Mouse (Mus musculus): ENCODE measurements at regions not wholly inside any gene's neighbourhood (a gene's known extent, or its start where the extent isn't known, plus 50 kb on each side); places are given as distances from the start of the nearest gene placed in this dataset.

DNA sequence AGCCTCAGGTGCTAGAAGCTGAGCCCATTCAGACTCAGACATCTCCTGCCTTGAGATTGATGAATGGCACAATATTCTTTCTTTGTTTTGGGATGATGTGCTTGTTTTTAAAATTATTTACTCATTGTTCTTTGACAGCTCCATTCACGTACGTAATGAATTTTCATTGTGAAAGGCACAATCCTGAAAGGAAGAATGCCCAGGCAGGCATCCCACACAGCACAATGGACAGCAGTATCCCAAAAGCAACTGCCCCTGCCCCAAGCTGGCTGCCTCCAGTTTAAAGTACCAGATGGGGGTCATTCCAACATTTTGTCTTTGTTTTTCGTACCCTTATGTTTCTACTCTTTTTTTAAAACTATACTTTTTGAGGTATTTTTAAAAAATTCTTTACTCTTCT is 210.9 kb upstream of the St8sia2 start:
- H3K9me3 ChIP-seq, result no peaks in the 10 kb centered on the region
- H3K4me3 ChIP-seq, result no peak overlapping the region
- H3K27me3 ChIP-seq, result no peaks in the 10 kb centered on the region
- WGBS, result 78% methylated on average over 3 of the region's 3 CpGs
- no peak overlapping the region for H3K4me2 ChIP-seq (replicated peaks)
- no peak overlapping the region for H3K9ac ChIP-seq
- H3K4me1 ChIP-seq, result no peaks in the 10 kb centered on the region
- ATAC-seq (ENCODE audit: insufficient number of reproducible peaks, insufficient read depth, low FRiP score, low TSS enrichment), result no peak
- no peak overlapping the region for H3K27ac ChIP-seq
- no peaks in the 10 kb centered on the region for H3K36me3 ChIP-seq

DNA sequence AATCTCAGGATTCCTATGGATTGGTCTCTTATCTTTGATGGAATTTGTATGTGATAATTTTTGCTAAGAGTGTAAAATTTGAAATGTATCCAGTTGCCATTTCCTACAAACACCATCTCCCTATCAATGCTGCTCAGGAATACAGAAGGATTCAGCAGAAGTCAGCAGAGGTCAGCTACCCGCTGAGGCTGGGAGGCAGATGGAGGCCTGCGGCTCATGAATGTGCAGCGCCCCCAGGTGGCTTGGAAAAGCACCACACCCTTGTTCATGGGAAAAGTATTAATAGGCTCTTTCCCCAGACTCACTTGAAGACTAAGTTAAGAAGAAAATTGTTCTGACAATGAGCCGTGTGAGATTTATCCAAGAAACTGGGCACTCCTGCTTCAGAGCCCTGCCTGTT is 187.2 kb upstream of the St8sia2 start:
- 34% methylated on average over 4 of the region's 4 CpGs for WGBS
- Histone ChIP-seq H3K4me2 (replicated peaks) (no peak overlapping the region), H3K9me3 (no peaks in the 10 kb centered on the region), H3K9ac (no peak overlapping the region), H3K27me3 (no peaks in the 10 kb centered on the region), H3K4me3 (no peak overlapping the region), H3K27ac (no peak overlapping the region), H3K36me3 (no peaks in the 10 kb centered on the region), H3K4me1 (no peaks in the 10 kb centered on the region)
- no peak for ATAC-seq (ENCODE audit: insufficient number of reproducible peaks, insufficient read depth, low FRiP score, low TSS enrichment)

DNA sequence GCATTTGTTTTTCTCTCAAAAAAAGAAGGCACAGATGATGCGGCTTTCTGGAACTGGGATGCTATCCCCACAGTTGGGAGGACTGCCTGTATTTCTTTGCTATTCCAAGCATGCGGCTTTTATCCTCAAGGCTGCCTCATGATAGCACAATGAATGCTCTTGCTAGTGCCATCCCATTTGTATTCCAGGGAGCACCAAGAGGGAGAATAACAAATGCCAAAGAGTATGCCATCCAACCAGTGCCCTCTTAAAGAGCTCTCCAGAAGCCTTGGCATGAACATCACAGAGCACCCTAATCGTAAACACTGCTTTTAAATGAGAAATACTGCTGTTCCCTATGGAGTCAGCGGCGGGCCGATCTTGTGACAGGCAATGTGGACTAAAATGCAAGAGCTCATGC is 185.3 kb upstream of the St8sia2 start:
- Histone ChIP-seq H3K27ac (no peak overlapping the region), H3K9me3 (no peaks in the 10 kb centered on the region), H3K4me3 (no peak overlapping the region), H3K27me3 (no peaks in the 10 kb centered on the region), H3K4me2 (replicated peaks) (no peak overlapping the region), H3K36me3 (no peaks in the 10 kb centered on the region), H3K4me1 (no peaks in the 10 kb centered on the region), H3K9ac (no peak overlapping the region)
- no peak for ATAC-seq (ENCODE audit: insufficient number of reproducible peaks, insufficient read depth, low FRiP score, low TSS enrichment)
- WGBS, result 90% methylated on average over 6 of the region's 6 CpGs

DNA sequence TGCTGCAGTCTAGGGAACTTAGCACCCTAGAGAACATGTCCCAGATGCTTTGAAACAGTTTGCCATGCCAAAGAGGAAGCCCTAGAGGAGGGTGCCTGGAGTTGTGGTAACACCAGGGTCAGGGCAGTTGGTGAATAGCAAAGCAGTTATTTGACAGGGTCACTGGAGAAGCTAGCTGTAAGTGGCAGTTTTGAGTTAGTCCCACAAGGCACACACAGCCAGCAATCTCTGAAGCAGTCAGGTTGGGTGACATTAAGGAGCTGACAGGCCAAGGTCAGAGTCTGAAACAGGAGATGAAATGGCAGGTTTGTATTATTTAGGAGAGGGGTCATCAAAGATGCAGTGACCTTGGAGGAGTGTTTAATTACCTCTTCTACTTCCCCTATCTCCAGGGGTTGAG is 171.2 kb upstream of the St8sia2 start:
- Histone ChIP-seq H3K9me3 (no peaks in the 10 kb centered on the region), H3K4me3 (no peak overlapping the region), H3K4me1 (no peaks in the 10 kb centered on the region), H3K4me2 (replicated peaks) (no peak overlapping the region), H3K36me3 (no peaks in the 10 kb centered on the region), H3K27ac (no peak overlapping the region), H3K27me3 (no peaks in the 10 kb centered on the region), H3K9ac (no peak overlapping the region)
- no peak for ATAC-seq (ENCODE audit: insufficient number of reproducible peaks, insufficient read depth, low FRiP score, low TSS enrichment)

DNA sequence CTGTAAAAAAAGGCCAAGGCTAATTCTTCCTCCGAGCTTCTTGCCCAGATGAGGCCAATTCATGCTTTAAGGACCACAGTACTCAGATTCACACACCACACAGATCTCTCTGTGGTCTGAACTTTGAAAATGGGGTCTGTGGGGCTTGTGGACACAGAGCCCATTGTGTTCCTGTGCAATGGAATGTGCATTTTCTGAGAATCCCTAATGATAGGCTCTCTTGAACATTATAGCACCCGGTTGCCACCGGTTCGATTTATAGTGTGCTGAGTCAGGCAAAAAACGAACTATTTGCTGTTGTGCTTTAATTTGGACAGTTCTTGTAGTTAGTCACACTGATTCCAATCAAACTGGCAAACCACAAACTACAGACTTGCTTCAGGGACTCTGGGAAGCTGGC is 160.7 kb upstream of the St8sia2 start:
- no peaks in the 10 kb centered on the region for H3K9me3 ChIP-seq
- no peak for ATAC-seq (ENCODE audit: insufficient number of reproducible peaks, insufficient read depth, low FRiP score, low TSS enrichment)
- no peak overlapping the region for H3K9ac ChIP-seq
- peaks cover 9% of the 10 kb centered on the region; the same call in 1 of the 2 replicates for H3K4me1 ChIP-seq
- no peak overlapping the region for H3K4me2 ChIP-seq (replicated peaks)
- H3K27me3 ChIP-seq, result no peaks in the 10 kb centered on the region
- WGBS, result 42% methylated on average over 5 of the region's 5 CpGs
- H3K36me3 ChIP-seq, result no peaks in the 10 kb centered on the region
- 0 out of 2 replicates have a peak overlapping the region, but pooled peaks have one; percentile 6 for H3K27ac ChIP-seq
- H3K4me3 ChIP-seq, result no peak overlapping the region

DNA sequence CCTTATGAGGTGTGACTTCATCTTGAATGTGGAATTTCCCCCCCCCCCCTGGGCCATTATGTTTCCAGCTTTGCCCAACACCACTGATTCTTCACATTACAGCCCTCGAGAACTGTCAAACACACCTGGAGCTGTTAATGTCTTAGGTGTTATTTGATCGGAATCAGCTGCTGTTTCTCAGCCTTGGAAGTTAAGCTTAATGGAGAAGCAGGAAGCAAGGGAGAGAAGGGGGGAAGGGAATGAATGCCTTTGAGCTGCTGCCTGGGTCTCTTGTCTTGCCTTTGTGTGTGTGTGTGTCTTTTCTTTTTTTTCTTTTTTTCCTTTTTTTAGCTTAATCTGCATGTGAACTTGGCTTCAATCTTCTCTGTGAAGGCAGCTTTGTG is 159.7 kb upstream of the St8sia2 start:
- H3K36me3 ChIP-seq, result no peaks in the 10 kb centered on the region
- no peaks in the 10 kb centered on the region for H3K9me3 ChIP-seq
- 21% methylated on average over 2 of the region's 2 CpGs for WGBS
- no peak for ATAC-seq (ENCODE audit: insufficient number of reproducible peaks, insufficient read depth, low FRiP score, low TSS enrichment)
- no peak overlapping the region for H3K9ac ChIP-seq
- H3K4me1 ChIP-seq, result peaks cover 9% of the 10 kb centered on the region; the same call in 1 of the 2 replicates
- no peak overlapping the region for H3K27ac ChIP-seq
- no peak overlapping the region for H3K4me2 ChIP-seq (replicated peaks)
- no peaks in the 10 kb centered on the region for H3K27me3 ChIP-seq
- H3K4me3 ChIP-seq, result no peak overlapping the region

DNA sequence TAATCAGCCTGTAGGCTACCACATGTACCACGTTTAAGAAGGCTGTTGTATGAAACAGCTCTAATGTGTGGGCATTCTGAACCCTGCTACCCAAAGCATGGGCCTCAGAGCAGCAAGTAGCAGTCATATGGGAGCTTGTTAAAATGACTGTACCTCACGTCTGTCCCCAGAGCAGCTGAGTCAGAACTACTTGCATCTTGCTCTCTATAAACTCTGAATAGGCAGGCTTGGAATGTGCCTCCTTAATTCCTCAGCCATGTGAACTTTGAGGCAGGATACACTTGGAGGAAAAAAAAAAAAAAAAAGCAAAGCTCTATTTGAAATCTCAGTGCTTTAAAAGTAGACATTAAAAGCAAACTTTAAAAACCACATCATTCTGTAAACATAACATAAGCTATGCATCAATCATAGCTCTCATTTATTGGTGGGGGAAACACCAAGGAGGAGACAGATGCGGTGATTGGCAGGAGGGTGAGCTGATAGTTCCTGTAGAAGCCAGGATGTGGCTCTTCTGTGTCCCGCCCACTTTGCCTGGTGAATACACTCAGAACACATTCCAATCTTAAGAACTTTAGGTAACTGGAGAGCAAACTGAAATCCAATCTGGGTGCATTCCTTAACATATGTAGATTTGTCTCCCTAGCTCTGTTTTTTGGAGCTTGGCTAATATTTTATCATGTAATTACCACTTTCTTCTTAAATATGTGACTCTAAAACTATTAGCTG is 159.2 kb upstream of the St8sia2 start:
- no peaks in the 10 kb centered on the region for H3K36me3 ChIP-seq
- no peak overlapping the region for H3K4me3 ChIP-seq
- H3K27ac ChIP-seq, result no peak overlapping the region
- H3K27me3 ChIP-seq, result no peaks in the 10 kb centered on the region
- H3K9me3 ChIP-seq, result no peaks in the 10 kb centered on the region
- no peak overlapping the region for H3K4me2 ChIP-seq (replicated peaks)
- ATAC-seq (ENCODE audit: insufficient number of reproducible peaks, insufficient read depth, low FRiP score, low TSS enrichment), result no peak
- no peak overlapping the region for H3K9ac ChIP-seq
- H3K4me1 ChIP-seq, result peaks cover 9% of the 10 kb centered on the region; the same call in 1 of the 2 replicates
- WGBS, result 54% methylated on average over 4 of the region's 4 CpGs

DNA sequence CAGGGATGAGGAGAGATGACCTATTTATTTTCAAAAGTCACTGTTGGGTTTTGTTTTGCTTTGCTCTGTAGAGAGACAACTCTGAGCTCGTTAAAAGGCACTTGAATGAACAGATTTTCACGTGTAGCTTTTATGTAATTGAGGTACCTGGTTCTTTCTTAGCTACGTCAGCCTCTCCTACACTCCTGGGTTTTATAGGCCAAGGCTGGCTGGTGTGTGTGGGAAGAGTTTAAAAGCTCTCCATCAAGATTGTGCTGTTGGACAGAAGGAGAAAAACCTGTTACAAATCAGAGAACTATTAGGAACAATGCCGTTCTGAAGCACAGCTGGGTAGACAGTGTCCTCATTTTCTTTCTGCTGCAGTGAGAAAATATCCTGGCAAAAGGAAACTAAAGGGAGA is 138.1 kb upstream of the St8sia2 start:
- H3K4me1 ChIP-seq, result no peaks in the 10 kb centered on the region
- no peak for ATAC-seq (ENCODE audit: insufficient number of reproducible peaks, insufficient read depth, low FRiP score, low TSS enrichment)
- no peak overlapping the region for H3K4me2 ChIP-seq (replicated peaks)
- H3K27me3 ChIP-seq, result no peaks in the 10 kb centered on the region
- no peak overlapping the region for H3K27ac ChIP-seq
- 71% methylated on average over 4 of the region's 4 CpGs for WGBS
- no peak overlapping the region for H3K4me3 ChIP-seq
- H3K9ac ChIP-seq, result no peak overlapping the region
- no peaks in the 10 kb centered on the region for H3K36me3 ChIP-seq
- no peaks in the 10 kb centered on the region for H3K9me3 ChIP-seq

DNA sequence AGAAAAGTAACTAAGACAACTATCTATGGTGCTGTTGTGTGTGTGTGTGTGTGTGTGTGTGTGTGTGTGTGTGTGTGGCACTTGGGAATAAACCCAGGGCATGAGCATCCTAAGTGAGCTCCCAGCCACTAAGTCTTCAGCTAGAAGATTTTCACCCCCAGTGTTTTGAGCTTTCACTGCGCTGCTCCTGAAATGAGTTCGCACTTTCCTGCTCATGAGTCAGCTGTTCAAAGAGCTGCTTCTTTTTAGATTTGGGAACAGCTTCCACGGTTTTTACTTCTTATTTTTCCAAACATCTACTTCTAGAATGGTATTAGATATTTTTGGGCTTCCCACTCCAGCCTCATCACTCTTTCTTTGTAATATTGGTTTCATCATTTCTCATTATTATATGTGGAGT is 129.7 kb upstream of the St8sia2 start:
- no peaks in the 10 kb centered on the region for H3K4me1 ChIP-seq
- no peaks in the 10 kb centered on the region for H3K36me3 ChIP-seq
- H3K9ac ChIP-seq, result no peak overlapping the region
- H3K4me2 ChIP-seq (replicated peaks), result no peak overlapping the region
- WGBS, result 77% methylated on average over 3 of the region's 3 CpGs
- H3K9me3 ChIP-seq, result no peaks in the 10 kb centered on the region
- no peak overlapping the region for H3K4me3 ChIP-seq
- H3K27me3 ChIP-seq, result no peaks in the 10 kb centered on the region
- no peak for ATAC-seq (ENCODE audit: insufficient number of reproducible peaks, insufficient read depth, low FRiP score, low TSS enrichment)
- no peak overlapping the region for H3K27ac ChIP-seq

DNA sequence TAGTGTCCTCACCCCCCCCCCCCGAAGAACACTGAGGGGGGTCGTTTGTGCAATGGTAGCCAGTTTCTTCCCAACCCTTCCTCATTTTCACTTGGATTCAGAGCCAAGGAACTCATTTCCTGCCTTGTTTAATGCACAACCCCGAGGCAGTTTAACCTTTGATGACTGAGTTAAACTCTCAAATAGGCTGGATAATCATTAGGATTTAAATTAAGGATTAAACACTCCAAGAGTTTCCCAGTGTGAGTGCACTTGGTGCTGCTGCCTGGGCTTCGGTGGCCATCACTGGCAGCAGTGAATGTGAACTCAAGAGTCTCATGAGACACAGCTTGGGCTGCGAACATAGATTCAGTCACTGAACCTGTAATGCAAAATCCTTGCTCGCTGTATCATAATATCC is 124.7 kb upstream of the St8sia2 start:
- no peak overlapping the region for H3K4me2 ChIP-seq (replicated peaks)
- H3K27me3 ChIP-seq, result no peaks in the 10 kb centered on the region
- no peak overlapping the region for H3K9ac ChIP-seq
- H3K4me3 ChIP-seq, result no peak overlapping the region
- ATAC-seq (ENCODE audit: insufficient number of reproducible peaks, insufficient read depth, low FRiP score, low TSS enrichment), result no peak
- H3K27ac ChIP-seq, result no peak overlapping the region
- H3K4me1 ChIP-seq, result peaks cover 3% of the 10 kb centered on the region; the same call in 1 of the 2 replicates
- no peaks in the 10 kb centered on the region for H3K9me3 ChIP-seq
- H3K36me3 ChIP-seq, result no peaks in the 10 kb centered on the region
- WGBS, result 57% methylated on average over 6 of the region's 6 CpGs

DNA sequence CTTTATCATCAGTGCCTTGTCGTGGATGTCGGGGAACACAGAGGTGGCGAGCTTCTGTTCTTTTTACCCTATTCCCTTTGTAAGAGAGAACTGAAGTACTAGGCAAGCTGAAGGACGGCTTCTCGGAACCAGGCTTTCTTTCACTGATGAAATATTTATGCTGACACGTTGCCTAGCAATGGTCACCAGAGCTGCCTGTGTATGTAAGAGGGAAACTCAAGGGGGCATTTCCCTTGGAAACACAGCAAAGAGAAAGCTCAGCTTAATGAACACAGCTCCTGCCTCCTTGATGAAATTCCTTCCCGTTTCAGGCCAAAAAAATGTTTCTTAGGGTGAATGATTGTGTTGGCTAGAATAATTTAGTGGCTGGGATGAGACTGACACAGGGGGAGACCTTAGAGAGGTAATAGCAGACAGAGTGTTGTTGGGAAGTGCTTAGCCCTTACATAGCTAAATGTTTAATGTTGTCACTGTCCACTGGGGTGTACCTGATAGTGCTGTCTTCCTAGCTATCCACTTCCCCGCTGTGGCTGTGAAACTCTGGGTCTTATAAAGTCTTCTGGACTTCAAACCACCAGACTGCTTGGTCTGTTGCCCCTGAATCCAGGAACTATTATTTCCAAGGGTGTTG is 116.8 kb upstream of the St8sia2 start:
- Histone ChIP-seq H3K4me3 (no peak overlapping the region), H3K9me3 (no peaks in the 10 kb centered on the region), H3K36me3 (no peaks in the 10 kb centered on the region), H3K4me1 (peaks cover under 1% of the 10 kb centered on the region; the same call in 1 of the 2 replicates), H3K4me2 (replicated peaks) (no peak overlapping the region), H3K27me3 (no peaks in the 10 kb centered on the region), H3K27ac (no peak overlapping the region), H3K9ac (no peak overlapping the region)
- ATAC-seq (ENCODE audit: insufficient number of reproducible peaks, insufficient read depth, low FRiP score, low TSS enrichment), result no peak
- 73% methylated on average over 8 of the region's 8 CpGs for WGBS

DNA sequence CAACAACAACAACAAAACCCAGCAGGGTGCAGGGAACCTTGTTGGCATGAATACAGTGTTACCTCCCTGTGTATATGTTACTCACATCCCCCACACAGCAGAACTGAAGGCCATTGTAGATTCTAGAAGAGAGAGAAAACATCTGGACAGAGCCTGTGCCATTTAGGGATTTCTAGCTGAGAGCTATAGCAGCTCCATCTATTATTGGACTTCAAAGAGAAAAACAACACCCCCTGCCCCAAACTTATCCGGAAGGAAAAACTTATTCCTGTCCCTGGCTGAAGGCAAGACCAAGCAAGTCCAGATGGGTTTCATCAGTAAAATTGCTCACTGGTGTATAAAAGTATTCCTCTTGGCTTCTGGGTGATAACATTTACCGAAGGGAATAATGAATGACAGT is 98.6 kb upstream of the St8sia2 start:
- 22% methylated on average over 2 of the region's 2 CpGs for WGBS
- Histone ChIP-seq H3K4me3 (no peak overlapping the region), H3K36me3 (no peaks in the 10 kb centered on the region), H3K27ac (no peak overlapping the region), H3K9ac (no peak overlapping the region), H3K9me3 (no peaks in the 10 kb centered on the region), H3K4me1 (no peaks in the 10 kb centered on the region), H3K4me2 (replicated peaks) (no peak overlapping the region), H3K27me3 (no peaks in the 10 kb centered on the region)
- peak; percentile 28; the same call in 1 of the 2 replicates for ATAC-seq (ENCODE audit: insufficient number of reproducible peaks, insufficient read depth, low FRiP score, low TSS enrichment)
